Mouse (Mus musculus) kidney, postnatal 0 days (tissue): ENCODE results near the gene Serinc3. TPM values are rescaled to one million over a fixed set of nuclear protein-coding genes. Genes with fewer than 3 reads are reported as not detected.

Source experiments
- ATAC-seq: fragments of 200-750 bp; cut with Nextera tagmentation; replicated peaks from 2 replicates; pipeline ENCODE4 v1.8.0; 2017; ENCODE audit warnings: low read depth, moderate number of reproducible peaks, moderate TSS enrichment, moderate library complexity; ENCODE audit not compliant: low FRiP score
- DNase-seq: peaks from one replicate; pipeline ENCODE4 v3.0.0-alpha.2; 2016; ENCODE audit warnings: low spot score
- H3K27ac ChIP-seq: fragments of 300-500 bp; sonication (generic); 2 replicates; pipeline ENCODE4 v1.5.1; 2014; ENCODE audit warnings: mild to moderate bottlenecking
- H3K27me3 ChIP-seq: fragments of 300-500 bp; sonication (generic); 2 replicates; pipeline ENCODE4 v1.6.1; 2014; ENCODE audit warnings: low read length, mixed read lengths; ENCODE audit not compliant: insufficient read depth
- H3K36me3 ChIP-seq: fragments of 300-500 bp; sonication (generic); 2 replicates; pipeline ENCODE4 v1.6.1; 2014; ENCODE audit warnings: low read length, mixed read lengths; ENCODE audit not compliant: insufficient read depth
- H3K4me1 ChIP-seq: fragments of 300-500 bp; sonication (generic); replicated peaks from 2 replicates; pipeline ENCODE4 v1.6.1; 2014; ENCODE audit warnings: antibody characterized with exemption, low read length, mixed read lengths; ENCODE audit not compliant: insufficient read depth
- H3K4me2 ChIP-seq: fragments of 300-500 bp; sonication (generic); 2 replicates; pipeline ENCODE4 v1.6.1; 2014; ENCODE audit warnings: mild to moderate bottlenecking, low read length, moderate library complexity, mixed read lengths
- H3K4me3 ChIP-seq: fragments of 300-500 bp; sonication (generic); replicated peaks from 2 replicates; pipeline ENCODE4 v1.5.1; 2014; ENCODE audit warnings: low read depth, low read length
- H3K9ac ChIP-seq: fragments of 300-500 bp; sonication (generic); 2 replicates; pipeline ENCODE4 v1.6.1; 2014; ENCODE audit warnings: low read depth, low read length
- H3K9me3 ChIP-seq: fragments of 300-500 bp; sonication (generic); replicated peaks from 2 replicates; pipeline ENCODE4 v1.6.1; 2016; ENCODE audit warnings: low read length, inconsistent platforms, mixed read lengths
- CTCF ChIP-seq: IDR thresholded peaks from 2 replicates; pipeline ENCODE4 v1.5.1; 2016; ENCODE audit warnings: antibody characterized with exemption, low read depth, mild to moderate bottlenecking, moderate library complexity
- WGBS: fragments of 180-500 bp; shearing (Covaris S2); extraction: QIAGEN DNeasy Blood & Tissue Kit; methylation state at CpG from one replicate; pipeline ENCODE4 v1.1.7; 2014; 5-methylcytosine and 5-hydroxymethylcytosine counted together
- polyA plus RNA-seq: library from polyadenylated mRNA; unstranded; fragments of >200 nt; fragmentation: Nextera tagmentation; extraction: Ambion mirVana; gene quantifications from 2 replicates; pipeline ENCODE4 v1.2.1, GENCODE M21; 2015

Gene Serinc3
- polyA plus RNA-seq, 1 experiment from 2014 or later, result 72.5 TPM

GRCm38 (mm10) chr2:163575248-163575647 lies 69.7 kb downstream of the Serinc3 start:
- H3K4me2 ChIP-seq, result 0 out of 2 replicates have a peak overlapping the region, but pooled peaks have one; percentile 5
- no peak overlapping the region for H3K4me3 ChIP-seq
- TF ChIP-seq CTCF, result no peak
- no peak overlapping the region for H3K9ac ChIP-seq
- ATAC-seq (no peak), DNase-seq (peak; percentile 19)
- 38% methylated on average over 11 of the region's 11 CpGs for WGBS
- H3K27me3 ChIP-seq, result no peaks in the 10 kb centered on the region
- H3K9me3 ChIP-seq, result no peaks in the 10 kb centered on the region
- H3K36me3 ChIP-seq, result no peaks in the 10 kb centered on the region
- no peaks in the 10 kb centered on the region for H3K4me1 ChIP-seq
- H3K27ac ChIP-seq, result no peak overlapping the region

- H3K4me3 ChIP-seq, result no peak overlapping the region
- TF ChIP-seq CTCF, result no peak
- no peak overlapping the region for H3K9ac ChIP-seq
- H3K9me3 ChIP-seq, result no peaks in the 10 kb centered on the region
- ATAC-seq, result no peak
- H3K27me3 ChIP-seq, result no peaks in the 10 kb centered on the region
- no peak overlapping the region for H3K27ac ChIP-seq
- DNase-seq, result no peak
- no peaks in the 10 kb centered on the region for H3K36me3 ChIP-seq
- 77% methylated on average over 3 of the region's 3 CpGs for WGBS
- H3K4me1 ChIP-seq, result no peaks in the 10 kb centered on the region
- H3K4me2 ChIP-seq, result no peak overlapping the region
These were observed 70.6 kb downstream of the Serinc3 start for GRCm38 (mm10) chr2:163574321-163574720.

Other genes with a start within 250 kb of the Serinc3 start
- gene Jph2, start 247.1 kb downstream of the Serinc3 start, polyA plus RNA-seq, result 3.4 and 3.5 TPM in 2 replicates
- gene Oser1, start 220.4 kb downstream of the Serinc3 start, polyA plus RNA-seq, result 74.9 and 78.2 TPM in 2 replicates
- gene Gdap1l1, start 206.7 kb downstream of the Serinc3 start, polyA plus RNA-seq, result 0.64 and 0.74 TPM in 2 replicates
- 10.3 and 10.4 TPM in 2 replicates for gene Fitm2, start 172.5 kb downstream of the Serinc3 start, polyA plus RNA-seq
- 27.4 and 29.8 TPM in 2 replicates for gene R3hdml, start 152.8 kb downstream of the Serinc3 start, polyA plus RNA-seq
- gene Hnf4a, start 138.3 kb downstream of the Serinc3 start, polyA plus RNA-seq, result 21.6 and 24.3 TPM in 2 replicates
- gene Ttpal, start 42.8 kb downstream of the Serinc3 start, polyA plus RNA-seq, result 18.1 and 19.7 TPM in 2 replicates
- 179 and 198 TPM in 2 replicates for gene Pkig, start 13.3 kb upstream of the Serinc3 start, polyA plus RNA-seq
- 7.7 and 9.8 TPM in 2 replicates for gene Ada, start 105.1 kb upstream of the Serinc3 start, polyA plus RNA-seq
- gene Ccn5, start 175.7 kb upstream of the Serinc3 start, polyA plus RNA-seq, result 0.17 and 0.28 TPM in 2 replicates
- gene Kcnk15, start 208.5 kb upstream of the Serinc3 start, polyA plus RNA-seq, result not detected in 2 replicates